Mouse (Mus musculus): Measurements from ENCODE around the gene Tnfrsf14. TPM values are rescaled to one million over a fixed set of nuclear protein-coding genes. Genes with fewer than 3 reads are reported as not detected.

The Tnfrsf14 gene
- polyA plus RNA-seq, 1 experiment from 2014 or later, result 1.1 TPM

DNA sequence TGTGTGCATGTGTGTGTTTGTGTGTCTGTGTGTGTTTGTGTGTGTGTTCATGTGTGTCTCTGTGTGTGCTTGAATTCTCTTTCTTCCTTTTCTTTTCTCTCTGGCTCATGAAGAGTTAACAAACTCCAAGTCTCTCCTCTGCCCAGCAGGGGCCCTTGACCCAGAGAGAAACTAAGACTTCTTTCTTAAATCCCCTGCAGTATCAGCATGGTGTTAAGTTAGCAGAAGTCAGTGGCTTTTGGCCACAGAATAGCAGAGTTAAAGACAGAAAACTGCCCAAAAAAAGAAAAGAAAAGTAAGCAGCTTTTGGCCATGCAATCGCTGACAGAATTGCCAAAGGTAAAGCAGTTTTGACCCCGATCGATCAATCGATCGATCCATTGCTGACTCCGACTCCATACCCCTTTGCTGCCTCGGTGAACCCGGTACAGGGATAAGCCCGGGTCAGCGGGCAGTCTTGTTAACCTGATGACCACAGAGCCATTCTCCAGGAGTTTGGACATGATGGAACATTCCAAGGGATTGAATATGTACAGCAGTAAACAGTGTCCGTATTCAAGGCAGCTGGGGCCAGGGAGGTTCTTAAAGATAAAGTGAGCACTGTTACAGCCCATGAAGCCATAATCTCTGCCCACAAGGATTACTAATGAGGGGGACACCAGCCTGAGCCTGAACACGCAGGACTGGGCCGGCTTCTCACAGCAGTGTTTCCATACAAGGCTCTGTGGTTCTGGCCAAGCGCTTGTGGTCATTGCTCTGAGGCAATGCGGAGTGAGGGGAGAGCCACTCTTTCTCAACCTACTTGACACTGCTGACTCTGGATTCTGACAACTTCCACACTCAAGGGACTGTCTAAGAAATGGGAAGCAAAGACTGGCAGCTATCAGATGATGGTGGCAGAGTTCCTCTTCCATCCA lies 17.5 kb downstream of the Tnfrsf14 start:
- Histone ChIP-seq H3K4me1 (peaks cover 10% of the 10 kb centered on the region), H3K4me2 (no peak overlapping the region), H3K27ac (peak overlapping the region; percentile 27; the same call in 1 of the 2 replicates), H3K36me3 (no peaks in the 10 kb centered on the region), H3K9me3 (no peaks in the 10 kb centered on the region), H3K9ac (no peak overlapping the region), H3K4me3 (no peak overlapping the region), H3K27me3 (no peaks in the 10 kb centered on the region)
- 33% methylated on average over 15 of the region's 15 CpGs for WGBS
- peak; percentile 27; the same call in 1 of the 2 replicates for ATAC-seq (ENCODE audit: insufficient number of reproducible peaks, low FRiP score, low TSS enrichment, low read depth)

GRCm38 (mm10) chr4:154908490-154908889 lies 19.9 kb downstream of the Tnfrsf14 start:
- Histone ChIP-seq H3K27ac (no peak overlapping the region), H3K4me1 (peaks cover 14% of the 10 kb centered on the region), H3K4me3 (no peak overlapping the region), H3K4me2 (no peak overlapping the region), H3K27me3 (no peaks in the 10 kb centered on the region), H3K36me3 (no peaks in the 10 kb centered on the region), H3K9ac (no peak overlapping the region), H3K9me3 (no peaks in the 10 kb centered on the region)
- no peak for ATAC-seq (ENCODE audit: insufficient number of reproducible peaks, low FRiP score, low TSS enrichment, low read depth)
- 84% methylated on average over 5 of the region's 5 CpGs for WGBS

DNA sequence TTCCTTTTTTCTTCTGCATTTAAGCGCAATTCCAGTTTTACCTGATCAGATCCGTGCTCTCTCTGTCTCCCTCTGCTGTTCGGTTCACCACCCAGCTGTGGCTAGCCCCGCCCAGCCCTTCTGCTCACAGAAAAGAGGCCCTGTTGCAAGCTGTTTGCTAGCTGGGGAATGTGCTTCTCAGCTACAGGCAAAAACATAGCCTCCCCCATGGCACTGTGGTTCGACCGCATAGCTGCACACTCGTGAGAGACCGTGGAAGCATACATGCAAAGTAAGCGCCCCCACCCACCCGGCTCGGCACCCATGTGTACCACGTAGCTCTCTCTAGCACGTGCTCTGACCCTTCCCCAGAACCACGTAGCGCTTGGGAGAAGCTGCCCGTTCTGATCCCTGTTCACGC lies 20.5 kb downstream of the Tnfrsf14 start:
- no peaks in the 10 kb centered on the region for H3K9me3 ChIP-seq
- H3K4me3 ChIP-seq, result no peak overlapping the region
- no peak for ATAC-seq (ENCODE audit: insufficient number of reproducible peaks, low FRiP score, low TSS enrichment, low read depth)
- H3K27ac ChIP-seq, result no peak overlapping the region
- H3K4me1 ChIP-seq, result peaks cover 14% of the 10 kb centered on the region
- H3K9ac ChIP-seq, result no peak overlapping the region
- H3K36me3 ChIP-seq, result no peaks in the 10 kb centered on the region
- WGBS, result 46% methylated on average over 17 of the region's 17 CpGs
- H3K4me2 ChIP-seq, result peak overlapping the region; percentile 8; the same call in 1 of the 2 replicates
- H3K27me3 ChIP-seq, result no peaks in the 10 kb centered on the region

DNA sequence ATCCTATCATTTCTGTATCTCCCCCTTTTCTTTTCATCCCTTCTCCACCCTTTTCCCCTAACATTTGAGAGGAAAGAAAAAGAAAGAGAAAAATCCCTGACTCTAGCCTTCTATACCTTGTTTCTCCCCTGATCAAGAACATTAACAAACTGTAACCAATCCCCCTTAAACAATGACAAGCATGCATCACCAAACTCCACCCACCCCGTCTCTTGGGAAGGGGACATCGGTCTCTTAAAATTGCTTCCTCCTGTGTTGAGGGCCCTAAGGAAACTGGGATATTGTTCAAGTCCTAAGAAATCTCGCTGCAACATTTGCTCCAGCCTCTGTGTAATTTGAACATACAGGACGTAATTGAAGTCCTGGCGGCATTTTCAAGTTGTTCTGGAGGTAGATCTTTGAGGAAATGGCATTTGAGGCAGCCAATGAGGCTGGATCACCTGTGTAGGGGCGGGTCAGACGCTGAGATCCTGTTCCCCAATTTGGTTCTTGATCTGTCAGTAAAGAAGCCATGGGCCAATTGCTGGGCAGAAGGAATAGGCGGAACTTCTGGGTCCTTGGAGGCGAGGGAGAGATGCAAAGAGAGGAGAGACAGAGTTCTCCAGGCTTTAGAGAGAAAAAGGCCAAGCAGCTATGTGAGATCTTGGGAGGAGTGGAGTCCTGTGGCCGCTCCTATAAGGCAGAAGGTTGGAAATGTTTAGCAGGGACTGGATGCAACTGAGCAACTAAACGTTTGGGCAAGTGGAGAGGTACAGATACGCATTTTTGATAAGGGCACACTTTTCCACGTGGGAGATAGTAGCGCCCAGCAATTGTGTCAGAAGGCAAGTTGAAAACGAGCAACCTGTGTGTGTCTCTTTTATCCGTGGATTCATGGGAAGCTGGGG lies 23.9 kb downstream of the Tnfrsf14 start:
- ATAC-seq (ENCODE audit: insufficient number of reproducible peaks, low FRiP score, low TSS enrichment, low read depth), result peak; percentile 91
- Histone ChIP-seq H3K27ac (no peak overlapping the region), H3K9me3 (no peaks in the 10 kb centered on the region), H3K9ac (peak overlapping the region; percentile 29), H3K4me1 (peaks cover 9% of the 10 kb centered on the region), H3K36me3 (no peaks in the 10 kb centered on the region), H3K4me2 (peak overlapping the region; percentile 70), H3K27me3 (no peaks in the 10 kb centered on the region), H3K4me3 (peak overlapping the region; percentile 43)
- WGBS, result 1% methylated on average over 16 of the region's 16 CpGs

DNA sequence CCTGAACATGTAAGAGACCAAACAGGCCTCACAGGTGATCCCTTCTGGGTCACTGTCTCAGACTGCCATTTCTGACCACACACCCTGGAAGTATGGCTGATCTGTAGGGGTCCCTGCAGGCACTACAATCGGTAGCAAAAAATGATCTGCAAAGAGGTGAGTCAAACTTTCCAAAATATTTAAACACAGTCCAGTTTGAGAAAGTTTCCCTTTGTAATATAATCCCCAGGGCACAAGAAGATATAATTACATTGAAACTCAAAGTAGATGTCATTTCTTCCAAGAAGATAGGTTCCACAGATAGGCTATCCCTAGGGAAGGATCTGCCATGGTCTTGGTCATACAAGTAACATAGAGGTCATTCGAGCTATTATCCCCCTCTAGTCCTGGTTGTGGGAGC lies 26.0 kb downstream of the Tnfrsf14 start:
- no peaks in the 10 kb centered on the region for H3K27me3 ChIP-seq
- no peak overlapping the region for H3K9ac ChIP-seq
- no peak overlapping the region for H3K27ac ChIP-seq
- H3K4me1 ChIP-seq, result peaks cover 19% of the 10 kb centered on the region
- no peaks in the 10 kb centered on the region for H3K9me3 ChIP-seq
- WGBS, result 84% methylated on average over 2 of the region's 2 CpGs
- no peak overlapping the region for H3K4me2 ChIP-seq
- H3K36me3 ChIP-seq, result no peaks in the 10 kb centered on the region
- no peak overlapping the region for H3K4me3 ChIP-seq
- ATAC-seq (ENCODE audit: insufficient number of reproducible peaks, low FRiP score, low TSS enrichment, low read depth), result no peak

DNA sequence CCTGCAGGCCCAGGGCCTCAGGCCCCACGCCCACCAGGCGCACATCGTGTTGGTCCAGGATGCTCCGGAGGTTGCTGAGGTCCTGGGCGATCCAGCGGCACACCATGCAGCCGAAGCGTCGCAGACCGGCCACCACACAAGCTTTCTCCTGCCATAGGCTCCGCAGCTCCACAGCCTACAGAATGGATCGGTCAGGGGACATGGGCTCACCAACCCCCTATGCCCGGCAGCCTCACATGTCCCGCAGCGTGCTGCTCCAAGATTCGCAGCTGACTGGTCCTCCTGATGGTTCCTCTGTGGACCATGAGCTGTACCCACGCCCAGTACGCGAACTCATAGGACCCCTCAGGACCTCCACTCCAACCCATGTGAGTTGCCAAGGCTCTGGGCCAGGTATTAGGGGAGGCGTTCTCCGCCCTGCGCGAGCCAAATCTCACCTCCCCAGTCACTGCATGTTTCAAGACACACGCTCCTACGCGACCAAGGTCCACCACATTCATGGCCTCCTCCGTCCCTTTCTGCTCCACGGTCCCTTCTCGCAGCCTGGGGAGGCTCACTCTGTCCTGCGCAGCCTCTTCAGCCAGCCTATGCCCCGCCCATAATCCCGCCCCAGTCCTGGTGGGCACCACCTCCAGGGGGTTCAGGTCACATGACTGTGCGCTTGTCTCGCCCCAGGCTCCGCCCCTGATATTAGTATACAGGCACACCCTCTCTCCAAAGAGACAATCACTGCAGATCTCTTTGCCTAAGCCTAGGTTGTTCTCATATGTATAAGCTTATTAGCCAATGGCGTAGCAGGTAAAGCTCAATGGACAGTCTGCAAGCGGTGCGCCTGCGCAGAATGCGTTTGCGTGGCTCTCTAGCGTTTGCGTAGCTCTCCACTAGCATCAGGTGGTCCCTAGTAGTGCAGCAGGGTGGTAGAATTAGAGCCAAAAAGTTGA lies 29.6 kb downstream of the Tnfrsf14 start, which contains the start of gene Fam213b:
Gene Fam213b, minus strand, starts transcription at position 630 of the 941 bp plus-strand sequence.
- Histone ChIP-seq H3K36me3 (0 out of 2 replicates have a peak, but pooled peaks cover 6% of the 10 kb centered on the region), H3K9me3 (no peaks in the 10 kb centered on the region), H3K27ac (peak within 1 kb of the TSS; percentile 77), H3K9ac (peak within 1 kb of the TSS; percentile 64), H3K4me3 (peak within 1 kb of the TSS; percentile 60), H3K4me2 (peak within 1 kb of the TSS; percentile 92), H3K4me1 (peaks cover 23% of the 10 kb centered on the region), H3K27me3 (no peaks in the 10 kb centered on the region)
- WGBS, result 2% methylated on average over 43 of the region's 43 CpGs
- peak; percentile 95 for ATAC-seq (ENCODE audit: insufficient number of reproducible peaks, low FRiP score, low TSS enrichment, low read depth)

DNA sequence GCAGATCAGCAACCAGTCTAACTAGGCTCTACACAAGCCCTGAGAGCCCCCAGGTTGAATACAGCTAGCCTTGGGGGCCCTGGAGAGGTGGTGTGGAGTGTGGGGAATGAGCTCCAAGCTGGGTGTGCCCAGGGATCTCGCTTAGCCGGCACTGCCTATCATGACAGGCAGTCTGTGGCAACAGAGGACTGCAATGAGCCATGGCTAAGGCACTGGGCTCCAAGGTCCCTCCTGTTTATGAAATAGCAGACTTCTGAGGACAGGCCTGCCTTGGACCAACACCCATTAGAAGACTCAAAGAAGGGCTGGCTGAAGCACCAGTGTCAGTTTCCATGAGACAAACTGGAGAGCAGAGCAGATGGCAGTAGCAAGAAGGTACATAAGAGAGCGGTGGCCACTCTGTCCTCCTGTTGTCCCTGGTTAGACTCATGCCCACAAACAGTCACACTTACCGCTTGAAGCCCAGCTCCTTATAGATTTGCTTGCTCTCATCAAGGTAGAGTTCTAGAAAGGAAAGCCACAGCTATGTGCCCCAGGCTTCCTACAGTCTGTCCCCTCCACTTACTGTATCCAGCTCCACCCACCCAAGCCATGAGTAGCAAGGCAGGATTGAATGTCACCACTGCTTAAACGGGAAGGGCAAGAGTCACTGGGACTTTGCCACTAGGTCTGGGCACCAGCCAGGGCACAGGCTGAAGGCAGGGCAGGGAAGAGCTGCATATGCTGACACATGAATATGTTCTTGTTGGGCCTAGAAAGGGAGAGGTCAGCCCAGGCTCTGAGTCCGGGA lies 30.5 kb downstream of the Tnfrsf14 start:
- 62% methylated on average over 6 of the region's 6 CpGs for WGBS
- peaks cover 23% of the 10 kb centered on the region for H3K4me1 ChIP-seq
- peak overlapping the region; percentile 77; the same call in 1 of the 2 replicates for H3K27ac ChIP-seq
- no peaks in the 10 kb centered on the region for H3K27me3 ChIP-seq
- no peak for ATAC-seq (ENCODE audit: insufficient number of reproducible peaks, low FRiP score, low TSS enrichment, low read depth)
- peak overlapping the region; percentile 64 for H3K9ac ChIP-seq
- 0 out of 2 replicates have a peak, but pooled peaks cover 6% of the 10 kb centered on the region for H3K36me3 ChIP-seq
- peak overlapping the region; percentile 60 for H3K4me3 ChIP-seq
- no peaks in the 10 kb centered on the region for H3K9me3 ChIP-seq
- peak overlapping the region; percentile 92 for H3K4me2 ChIP-seq

GRCm38 (mm10) chr4:154895549-154895948 lies 32.8 kb downstream of the Tnfrsf14 start:
- Histone ChIP-seq H3K4me3 (no peak overlapping the region), H3K9me3 (no peaks in the 10 kb centered on the region), H3K4me1 (peaks cover 23% of the 10 kb centered on the region), H3K36me3 (0 out of 2 replicates have a peak, but pooled peaks cover 6% of the 10 kb centered on the region), H3K27me3 (no peaks in the 10 kb centered on the region), H3K9ac (no peak overlapping the region), H3K27ac (no peak overlapping the region), H3K4me2 (no peak overlapping the region)
- WGBS, result 72% methylated on average over 5 of the region's 5 CpGs
- ATAC-seq (ENCODE audit: insufficient number of reproducible peaks, low FRiP score, low TSS enrichment, low read depth), result no peak

- no peak overlapping the region for H3K27ac ChIP-seq
- no peaks in the 10 kb centered on the region for H3K27me3 ChIP-seq
- H3K4me3 ChIP-seq, result no peak overlapping the region
- H3K9ac ChIP-seq, result no peak overlapping the region
- H3K36me3 ChIP-seq, result no peaks in the 10 kb centered on the region
- no peaks in the 10 kb centered on the region for H3K9me3 ChIP-seq
- H3K4me1 ChIP-seq, result no peaks in the 10 kb centered on the region
- H3K4me2 ChIP-seq, result no peak overlapping the region
- no peak for ATAC-seq (ENCODE audit: insufficient number of reproducible peaks, low FRiP score, low TSS enrichment, low read depth)
- WGBS, result 84% methylated on average over 14 of the region's 14 CpGs
Measured at GRCm38 (mm10) chr4:154890887-154891286, 37.5 kb downstream of the Tnfrsf14 start.

DNA sequence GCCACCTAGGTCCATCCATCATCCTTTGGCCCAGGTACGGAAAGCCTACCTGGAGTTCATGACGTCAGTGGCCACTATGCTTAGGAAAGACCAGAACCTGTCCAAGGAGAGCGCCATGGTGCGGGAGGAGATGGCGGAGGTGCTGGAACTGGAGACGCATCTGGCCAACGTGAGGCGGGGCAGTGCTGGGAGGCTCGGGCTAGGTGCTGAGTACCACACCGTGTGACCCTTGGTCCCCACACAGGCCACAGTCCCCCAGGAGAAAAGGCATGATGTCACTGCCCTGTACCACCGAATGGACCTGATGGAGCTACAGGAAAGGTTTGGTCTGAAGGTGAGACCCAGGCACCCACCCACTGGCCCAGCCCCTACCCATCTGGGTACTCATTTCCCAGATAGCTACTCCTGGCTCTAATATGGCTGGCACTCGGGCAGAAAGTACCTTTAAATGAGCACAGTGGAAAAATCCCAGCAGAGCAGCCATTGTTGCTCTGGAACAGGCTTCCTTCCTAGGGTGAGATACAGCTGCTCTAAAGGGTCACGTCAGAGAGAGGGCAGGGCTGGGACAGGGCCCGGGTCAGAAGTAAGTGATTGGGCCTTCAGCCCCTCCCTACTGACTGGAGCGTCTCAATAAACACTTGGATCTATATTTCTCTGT lies 40.6 kb downstream of the Tnfrsf14 start:
- Histone ChIP-seq H3K27me3 (no peaks in the 10 kb centered on the region), H3K27ac (no peak overlapping the region), H3K9ac (no peak overlapping the region), H3K4me3 (no peak overlapping the region), H3K4me1 (no peaks in the 10 kb centered on the region), H3K4me2 (no peak overlapping the region), H3K9me3 (no peaks in the 10 kb centered on the region), H3K36me3 (no peaks in the 10 kb centered on the region)
- WGBS, result 78% methylated on average over 15 of the region's 15 CpGs
- no peak for ATAC-seq (ENCODE audit: insufficient number of reproducible peaks, low FRiP score, low TSS enrichment, low read depth)

All from limb, embryonic 15.5 days (tissue).